ENCODE assay signal across 8 mouse cellular contexts in genomic region chr4:150282631-150283334, GRCm38 (mm10). TPM values are rescaled to one million over a fixed set of nuclear protein-coding genes. Genes with fewer than 3 reads are reported as not detected.
DNase-seq lines count a peak whose midpoint lies in the region; ATAC-seq and TF ChIP-seq lines count a peak whose summit lies in the region.

No protein-coding gene starts in this region.

- no peak for DNase-seq in kidney, postnatal 36 days
- no peak for DNase-seq in layer of hippocampus, adult 8-10 months (ENCODE audit: low spot score in 2 of 2)
- no peak for DNase-seq in embryo, embryonic 10 days (ENCODE audit: low spot score)
- no peak for DNase-seq in left cerebral cortex, postnatal 25 days (ENCODE audit: low spot score in 2 of 2)

- peak overlapping the region; percentile 60 for H3K4me2 ChIP-seq in kidney, embryonic 14.5 days (replicated peaks; ENCODE audit: low read depth, low read length)
- H3K4me2 ChIP-seq in hindbrain, embryonic 13.5 days = peak overlapping the region; percentile 78
- H3K4me2 ChIP-seq in midbrain, embryonic 13.5 days (replicated peaks) = peak overlapping the region; percentile 84

- intact Hi-C loops in left cerebral cortex, postnatal 25 days (cut with DNase I) = loop anchor here (5.0 kb wide), 1 partner anchor 55 kb away; no protein-coding TSS in a partner anchor

- no peaks in the 10 kb centered on the region for H3K36me3 ChIP-seq in kidney, embryonic 14.5 days (ENCODE audit: control insufficient read depth, insufficient read depth, low read length)
- H3K36me3 ChIP-seq in hindbrain, embryonic 13.5 days = no peaks in the 10 kb centered on the region
- H3K36me3 ChIP-seq in midbrain, embryonic 13.5 days = no peaks in the 10 kb centered on the region

- H3K9ac ChIP-seq in kidney, embryonic 14.5 days (ENCODE audit: low read depth, low read length) = peak overlapping the region; percentile 97
- H3K9ac ChIP-seq in hindbrain, embryonic 13.5 days = peak overlapping the region; percentile 100
- peak overlapping the region; percentile 99 for H3K9ac ChIP-seq in midbrain, embryonic 13.5 days (replicated peaks)

- H3K27ac ChIP-seq in kidney, embryonic 14.5 days (ENCODE audit: low read depth, low read length) = no peak overlapping the region; the same call in 1 of the 2 replicates
- no peak overlapping the region for H3K27ac ChIP-seq in bone marrow macrophage, adult 2 months (ENCODE audit: insufficient read depth, low read depth, low read length)
- peak overlapping the region; percentile 96 for H3K27ac ChIP-seq in hindbrain, embryonic 13.5 days
- H3K27ac ChIP-seq in midbrain, embryonic 13.5 days = peak overlapping the region; percentile 97

- WGBS in kidney, embryonic 14.5 days = 7% methylated on average over 5 of the region's 5 CpGs
- WGBS in hindbrain, embryonic 13.5 days = 5% methylated on average over 5 of the region's 5 CpGs
- 2% methylated on average over 5 of the region's 5 CpGs for WGBS in midbrain, embryonic 13.5 days

- peak overlapping the region; percentile 90 for H3K4me3 ChIP-seq in kidney, embryonic 14.5 days (ENCODE audit: low read length)
- H3K4me3 ChIP-seq in bone marrow macrophage, adult 2 months (ENCODE audit: insufficient read depth, low read length) = peak overlapping the region; percentile 92
- peak overlapping the region; percentile 100 for H3K4me3 ChIP-seq in hindbrain, embryonic 13.5 days
- peak overlapping the region; percentile 87 for H3K4me3 ChIP-seq in midbrain, embryonic 13.5 days (replicated peaks)

- H3K9me3 ChIP-seq in kidney, embryonic 14.5 days (ENCODE audit: control insufficient read depth, low read length) = no peaks in the 10 kb centered on the region
- H3K9me3 ChIP-seq in hindbrain, embryonic 13.5 days = no peaks in the 10 kb centered on the region
- H3K9me3 ChIP-seq in midbrain, embryonic 13.5 days = no peaks in the 10 kb centered on the region

- no peaks in the 10 kb centered on the region for H3K27me3 ChIP-seq in kidney, embryonic 14.5 days (ENCODE audit: control insufficient read depth, insufficient read depth, low read length)
- no peaks in the 10 kb centered on the region for H3K27me3 ChIP-seq in hindbrain, embryonic 13.5 days
- no peaks in the 10 kb centered on the region for H3K27me3 ChIP-seq in midbrain, embryonic 13.5 days

- ATAC-seq in kidney, embryonic 14.5 days (ENCODE audit: low FRiP score, low TSS enrichment) = no peak
- ATAC-seq in hindbrain, embryonic 13.5 days (ENCODE audit: low FRiP score) = no peak
- no peak for ATAC-seq in midbrain, embryonic 13.5 days

- TF ChIP-seq CTCF in bone marrow macrophage, adult 2 months (IDR thresholded peaks at IDR 0.05; ENCODE audit: low read depth, low read length) = no peak

- no peak for TF ChIP-seq POLR2A in bone marrow macrophage, adult 2 months (IDR thresholded peaks at IDR 0.05; ENCODE audit: borderline replicate concordance, low read depth, low read length)

- H3K4me1 ChIP-seq in kidney, embryonic 14.5 days (ENCODE audit: control insufficient read depth, insufficient read depth, low read length) = peaks cover 23% of the 10 kb centered on the region
- H3K4me1 ChIP-seq in bone marrow macrophage, adult 2 months (ENCODE audit: control insufficient read depth, insufficient read depth, low read length) = peaks cover 13% of the 10 kb centered on the region
- H3K4me1 ChIP-seq in hindbrain, embryonic 13.5 days (replicated peaks) = peaks cover 37% of the 10 kb centered on the region
- H3K4me1 ChIP-seq in midbrain, embryonic 13.5 days (replicated peaks) = peaks cover 47% of the 10 kb centered on the region

RNA-seq across cellular contexts. Expression of gene Rere, which starts 1.3 kb away (rescaled TPM):
- 31.2 and 49.9 TPM in 2 replicates for polyA plus RNA-seq in kidney, embryonic 14.5 days (2014; fragmentation: Nextera tagmentation; extraction: Ambion mirVana)
- polyA plus RNA-seq in bone marrow macrophage, adult 2 months (2012; ENCODE audit: insufficient read depth, insufficient read length, missing spikeins) = 77.7 and 90.2 TPM in 2 replicates
- polyA plus RNA-seq in hindbrain, embryonic 13.5 days (2015; fragmentation: Nextera tagmentation; extraction: Ambion mirVana) = 36.2 and 39.0 TPM in 2 replicates
- polyA plus RNA-seq in midbrain, embryonic 13.5 days (2015; fragmentation: Nextera tagmentation; extraction: Ambion mirVana) = 42.4 and 43.6 TPM in 2 replicates
- total RNA-seq in layer of hippocampus, adult 8-10 months (2022) = 100 to 1,000 TPM; 105 to 123 (median 113) TPM
- 100 to 1,000 TPM in 1 of 2 experiments, 10 to 100 TPM in 1; 84.7 to 103 TPM for total RNA-seq in left cerebral cortex, postnatal 25 days (2021)

RNA-seq across cellular contexts. Expression of gene Eno1, which starts 46.3 kb away (rescaled TPM):
- polyA plus RNA-seq in kidney, embryonic 14.5 days (2014; fragmentation: Nextera tagmentation; extraction: Ambion mirVana) = 1,584 and 1,728 TPM in 2 replicates
- polyA plus RNA-seq in bone marrow macrophage, adult 2 months (2012; ENCODE audit: insufficient read depth, insufficient read length, missing spikeins) = 331 and 370 TPM in 2 replicates
- 1,025 and 1,119 TPM in 2 replicates for polyA plus RNA-seq in hindbrain, embryonic 13.5 days (2015; fragmentation: Nextera tagmentation; extraction: Ambion mirVana)
- polyA plus RNA-seq in midbrain, embryonic 13.5 days (2015; fragmentation: Nextera tagmentation; extraction: Ambion mirVana) = 945 and 955 TPM in 2 replicates
- total RNA-seq in layer of hippocampus, adult 8-10 months (2022) = 100 to 1,000 TPM; 419 to 457 (median 441) TPM
- total RNA-seq in left cerebral cortex, postnatal 25 days (2021) = 100 to 1,000 TPM; 424 to 432 TPM

Comparison
In these comparisons a context has a peak if more than half of its experiments do, and no peak if none do; other contexts are left out.
1. H3K27ac ChIP-seq: peak in hindbrain, embryonic 13.5 days (single experiment) and midbrain, embryonic 13.5 days (single experiment); none in kidney, embryonic 14.5 days (single experiment) and bone marrow macrophage, adult 2 months (single experiment).
2. Peak in every context shown above with its lines, with median percentiles within 50 percentile points of each other: H3K4me2 ChIP-seq, H3K4me3 ChIP-seq and H3K9ac ChIP-seq.